Mouse (Mus musculus): ENCODE measurements around the gene Rpl37a. TPM values are rescaled to one million over a fixed set of nuclear protein-coding genes. Genes with fewer than 3 reads are reported as not detected.

Gene Rpl37a
- polyA plus RNA-seq (2014; fragmentation: Nextera tagmentation; extraction: Ambion mirVana), result 1,232 and 1,383 TPM in 2 replicates

GRCm38 (mm10) chr1:72710753-72711653 lies at the start of gene Rpl37a:
TSS of gene Rpl37a (plus strand) at chr1:72711290.
- H3K4me1 ChIP-seq (ENCODE audit: control insufficient read depth in 2 of 2, insufficient read depth in 2 of 2, low read length in 2 of 2), result peaks cover 5 to 9% of the 10 kb centered on the region in 2 experiments
- peak; percentile 86 for ATAC-seq (ENCODE audit: insufficient number of reproducible peaks, insufficient read depth, low FRiP score, low read depth)
- H3K27me3 ChIP-seq (ENCODE audit: control insufficient read depth, insufficient read depth, low read length), result no peaks in the 10 kb centered on the region
- WGBS, result 3% methylated on average over 68 of the region's 68 CpGs
- H3K4me2 ChIP-seq (ENCODE audit: low read length), result peak within 1 kb of the TSS; percentile 88
- peak within 1 kb of the TSS; percentile 94 for H3K9ac ChIP-seq (ENCODE audit: low read length)
- peak within 1 kb of the TSS; percentile 87 to 94 for H3K27ac ChIP-seq (replicated peaks in 1 of 2; ENCODE audit: control insufficient read depth in 1 of 2, insufficient read depth in 1 of 2, low read depth in 2 of 2, low read length in 2 of 2)
- H3K36me3 ChIP-seq (ENCODE audit: control insufficient read depth, insufficient read depth, low read length), result peaks cover 37% of the 10 kb centered on the region
- no peaks in the 10 kb centered on the region for H3K9me3 ChIP-seq (ENCODE audit: control insufficient read depth, low read length)
- H3K4me3 ChIP-seq (ENCODE audit: control insufficient read depth in 1 of 2, insufficient read depth in 1 of 2, low read depth in 1 of 2, low read length in 2 of 2), result peak within 1 kb of the TSS; percentile 53 to 79

GRCm38 (mm10) chr1:72673070-72673469 lies 38.0 kb upstream of the Rpl37a start:
- H3K9ac ChIP-seq (ENCODE audit: low read length), result no peak overlapping the region
- no peak for ATAC-seq (ENCODE audit: insufficient number of reproducible peaks, insufficient read depth, low FRiP score, low read depth)
- H3K4me3 ChIP-seq (ENCODE audit: control insufficient read depth in 1 of 2, insufficient read depth in 1 of 2, low read depth in 1 of 2, low read length in 2 of 2), result no peak overlapping the region
- WGBS, result 51% methylated on average over 3 of the region's 3 CpGs
- no peaks in the 10 kb centered on the region for H3K9me3 ChIP-seq (ENCODE audit: control insufficient read depth, low read length)
- H3K27me3 ChIP-seq (ENCODE audit: control insufficient read depth, insufficient read depth, low read length), result no peaks in the 10 kb centered on the region
- no peaks in the 10 kb centered on the region for H3K4me1 ChIP-seq (ENCODE audit: control insufficient read depth in 2 of 2, insufficient read depth in 2 of 2, low read length in 2 of 2)
- no peak overlapping the region for H3K4me2 ChIP-seq (ENCODE audit: low read length)
- H3K27ac ChIP-seq (replicated peaks in 1 of 2; ENCODE audit: control insufficient read depth in 1 of 2, insufficient read depth in 1 of 2, low read depth in 2 of 2, low read length in 2 of 2), result no peak overlapping the region
- H3K36me3 ChIP-seq (ENCODE audit: control insufficient read depth, insufficient read depth, low read length), result no peaks in the 10 kb centered on the region

- ATAC-seq (ENCODE audit: insufficient number of reproducible peaks, insufficient read depth, low FRiP score, low read depth), result no peak
- WGBS, result 49% methylated on average over 3 of the region's 3 CpGs
- no peak overlapping the region for H3K4me2 ChIP-seq (ENCODE audit: low read length)
- H3K9me3 ChIP-seq (ENCODE audit: control insufficient read depth, low read length), result no peaks in the 10 kb centered on the region
- H3K27ac ChIP-seq (replicated peaks in 1 of 2; ENCODE audit: control insufficient read depth in 1 of 2, insufficient read depth in 1 of 2, low read depth in 2 of 2, low read length in 2 of 2), result no peak overlapping the region
- H3K27me3 ChIP-seq (ENCODE audit: control insufficient read depth, insufficient read depth, low read length), result no peaks in the 10 kb centered on the region
- H3K9ac ChIP-seq (ENCODE audit: low read length), result no peak overlapping the region
- no peak overlapping the region for H3K4me3 ChIP-seq (ENCODE audit: control insufficient read depth in 1 of 2, insufficient read depth in 1 of 2, low read depth in 1 of 2, low read length in 2 of 2)
- no peaks in the 10 kb centered on the region for H3K4me1 ChIP-seq (ENCODE audit: control insufficient read depth in 2 of 2, insufficient read depth in 2 of 2, low read length in 2 of 2)
- no peaks in the 10 kb centered on the region for H3K36me3 ChIP-seq (ENCODE audit: control insufficient read depth, insufficient read depth, low read length)
Observed at GRCm38 (mm10) chr1:72696256-72696655, 14.8 kb upstream of the Rpl37a start.

GRCm38 (mm10) chr1:72698651-72699050 lies 12.4 kb upstream of the Rpl37a start:
- Histone ChIP-seq H3K9ac (ENCODE audit: low read length) (no peak overlapping the region), H3K9me3 (ENCODE audit: control insufficient read depth, low read length) (no peaks in the 10 kb centered on the region), H3K4me1 (ENCODE audit: control insufficient read depth in 2 of 2, insufficient read depth in 2 of 2, low read length in 2 of 2) (no peaks in the 10 kb centered on the region), H3K4me2 (ENCODE audit: low read length) (no peak overlapping the region), H3K27me3 (ENCODE audit: control insufficient read depth, insufficient read depth, low read length) (no peaks in the 10 kb centered on the region), H3K36me3 (ENCODE audit: control insufficient read depth, insufficient read depth, low read length) (no peaks in the 10 kb centered on the region), H3K4me3 (ENCODE audit: control insufficient read depth in 1 of 2, insufficient read depth in 1 of 2, low read depth in 1 of 2, low read length in 2 of 2) (no peak overlapping the region), H3K27ac (replicated peaks in 1 of 2; ENCODE audit: control insufficient read depth in 1 of 2, insufficient read depth in 1 of 2, low read depth in 2 of 2, low read length in 2 of 2) (no peak overlapping the region)
- 48% methylated on average over 4 of the region's 4 CpGs for WGBS
- no peak for ATAC-seq (ENCODE audit: insufficient number of reproducible peaks, insufficient read depth, low FRiP score, low read depth)

DNA sequence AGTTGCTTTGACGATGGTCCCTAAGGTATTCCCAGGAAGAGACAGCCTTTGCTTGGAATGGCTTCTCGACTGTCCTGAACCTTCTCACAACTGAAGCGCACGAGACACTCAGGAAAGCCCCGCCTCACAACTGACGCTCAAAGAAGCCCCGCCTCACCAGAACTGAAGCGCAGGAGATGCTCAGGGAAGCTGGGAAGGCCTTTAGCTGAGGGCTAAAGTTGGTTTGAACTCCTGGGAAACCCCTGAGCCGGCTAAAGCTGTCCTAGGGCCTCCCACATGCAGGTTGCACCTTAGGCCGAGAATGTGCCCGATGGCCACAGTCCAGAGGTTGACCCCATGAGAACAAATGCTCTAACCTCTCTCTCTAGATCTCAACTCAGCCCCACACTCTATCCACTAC lies 10.6 kb upstream of the Rpl37a start, which contains the start of gene Ankar:
Ankar (minus strand) TSS at position 101 of the 400 bp plus-strand sequence.
- H3K9me3 ChIP-seq (ENCODE audit: control insufficient read depth, low read length), result no peaks in the 10 kb centered on the region
- 76% methylated on average over 11 of the region's 11 CpGs for WGBS
- no peaks in the 10 kb centered on the region for H3K4me1 ChIP-seq (ENCODE audit: control insufficient read depth in 2 of 2, insufficient read depth in 2 of 2, low read length in 2 of 2)
- no peak within 1 kb of the TSS for H3K4me2 ChIP-seq (ENCODE audit: low read length)
- ATAC-seq (ENCODE audit: insufficient number of reproducible peaks, insufficient read depth, low FRiP score, low read depth), result no peak
- no peak within 1 kb of the TSS for H3K9ac ChIP-seq (ENCODE audit: low read length)
- no peak within 1 kb of the TSS for H3K4me3 ChIP-seq (ENCODE audit: control insufficient read depth in 1 of 2, insufficient read depth in 1 of 2, low read depth in 1 of 2, low read length in 2 of 2)
- H3K27ac ChIP-seq (replicated peaks in 1 of 2; ENCODE audit: control insufficient read depth in 1 of 2, insufficient read depth in 1 of 2, low read depth in 2 of 2, low read length in 2 of 2), result no peak within 1 kb of the TSS
- H3K27me3 ChIP-seq (ENCODE audit: control insufficient read depth, insufficient read depth, low read length), result no peaks in the 10 kb centered on the region
- H3K36me3 ChIP-seq (ENCODE audit: control insufficient read depth, insufficient read depth, low read length), result no peaks in the 10 kb centered on the region

- Histone ChIP-seq H3K36me3 (ENCODE audit: control insufficient read depth, insufficient read depth, low read length) (peaks cover 3% of the 10 kb centered on the region), H3K4me2 (ENCODE audit: low read length) (no peak overlapping the region), H3K4me1 (ENCODE audit: control insufficient read depth in 2 of 2, insufficient read depth in 2 of 2, low read length in 2 of 2) (peaks cover 2 to 3% of the 10 kb centered on the region in 2 experiments; a peak in 3 of 4 replicates), H3K4me3 (ENCODE audit: control insufficient read depth in 1 of 2, insufficient read depth in 1 of 2, low read depth in 1 of 2, low read length in 2 of 2) (no peak overlapping the region), H3K27ac (replicated peaks in 1 of 2; ENCODE audit: control insufficient read depth in 1 of 2, insufficient read depth in 1 of 2, low read depth in 2 of 2, low read length in 2 of 2) (no peak overlapping the region), H3K9ac (ENCODE audit: low read length) (no peak overlapping the region), H3K27me3 (ENCODE audit: control insufficient read depth, insufficient read depth, low read length) (no peaks in the 10 kb centered on the region), H3K9me3 (ENCODE audit: control insufficient read depth, low read length) (no peaks in the 10 kb centered on the region)
- ATAC-seq (ENCODE audit: insufficient number of reproducible peaks, insufficient read depth, low FRiP score, low read depth), result no peak
- WGBS, result 48% methylated on average over 4 of the region's 4 CpGs
Observed at GRCm38 (mm10) chr1:72707525-72707924, 3.6 kb upstream of the Rpl37a start.

DNA sequence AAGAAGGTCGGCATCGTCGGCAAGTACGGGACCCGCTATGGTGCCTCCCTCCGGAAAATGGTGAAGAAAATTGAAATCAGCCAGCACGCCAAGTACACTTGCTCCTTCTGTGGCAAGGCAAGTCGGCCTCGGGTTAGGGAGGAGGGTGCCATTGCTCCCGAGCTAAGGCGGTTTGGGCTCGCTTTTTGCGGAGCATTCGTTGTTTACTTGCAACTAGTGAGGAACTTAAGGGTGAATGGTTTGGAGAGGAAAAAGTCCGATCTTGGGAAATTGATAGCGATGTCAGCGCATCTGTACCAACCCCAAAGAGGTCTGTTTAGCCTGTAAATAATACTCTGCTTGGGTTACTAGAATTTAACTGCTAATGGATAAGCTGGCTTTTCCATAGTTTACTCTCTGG lies 594 bp downstream of the Rpl37a start:
- Histone ChIP-seq H3K27me3 (ENCODE audit: control insufficient read depth, insufficient read depth, low read length) (no peaks in the 10 kb centered on the region), H3K9me3 (ENCODE audit: control insufficient read depth, low read length) (no peaks in the 10 kb centered on the region), H3K4me1 (ENCODE audit: control insufficient read depth in 2 of 2, insufficient read depth in 2 of 2, low read length in 2 of 2) (peaks cover 5 to 9% of the 10 kb centered on the region in 2 experiments), H3K27ac (replicated peaks in 1 of 2; ENCODE audit: control insufficient read depth in 1 of 2, insufficient read depth in 1 of 2, low read depth in 2 of 2, low read length in 2 of 2) (peak overlapping the region; percentile 50 to 87), H3K9ac (ENCODE audit: low read length) (peak overlapping the region; percentile 94), H3K4me2 (ENCODE audit: low read length) (peak overlapping the region; percentile 88), H3K4me3 (ENCODE audit: control insufficient read depth in 1 of 2, insufficient read depth in 1 of 2, low read depth in 1 of 2, low read length in 2 of 2) (peak overlapping the region; percentile 53 to 79), H3K36me3 (ENCODE audit: control insufficient read depth, insufficient read depth, low read length) (peaks cover 38% of the 10 kb centered on the region)
- WGBS, result 1% methylated on average over 17 of the region's 17 CpGs
- ATAC-seq (ENCODE audit: insufficient number of reproducible peaks, insufficient read depth, low FRiP score, low read depth), result no peak
